Comparison of ENCODE assay signal across 22 mouse cellular contexts in the genomic region with DNA sequence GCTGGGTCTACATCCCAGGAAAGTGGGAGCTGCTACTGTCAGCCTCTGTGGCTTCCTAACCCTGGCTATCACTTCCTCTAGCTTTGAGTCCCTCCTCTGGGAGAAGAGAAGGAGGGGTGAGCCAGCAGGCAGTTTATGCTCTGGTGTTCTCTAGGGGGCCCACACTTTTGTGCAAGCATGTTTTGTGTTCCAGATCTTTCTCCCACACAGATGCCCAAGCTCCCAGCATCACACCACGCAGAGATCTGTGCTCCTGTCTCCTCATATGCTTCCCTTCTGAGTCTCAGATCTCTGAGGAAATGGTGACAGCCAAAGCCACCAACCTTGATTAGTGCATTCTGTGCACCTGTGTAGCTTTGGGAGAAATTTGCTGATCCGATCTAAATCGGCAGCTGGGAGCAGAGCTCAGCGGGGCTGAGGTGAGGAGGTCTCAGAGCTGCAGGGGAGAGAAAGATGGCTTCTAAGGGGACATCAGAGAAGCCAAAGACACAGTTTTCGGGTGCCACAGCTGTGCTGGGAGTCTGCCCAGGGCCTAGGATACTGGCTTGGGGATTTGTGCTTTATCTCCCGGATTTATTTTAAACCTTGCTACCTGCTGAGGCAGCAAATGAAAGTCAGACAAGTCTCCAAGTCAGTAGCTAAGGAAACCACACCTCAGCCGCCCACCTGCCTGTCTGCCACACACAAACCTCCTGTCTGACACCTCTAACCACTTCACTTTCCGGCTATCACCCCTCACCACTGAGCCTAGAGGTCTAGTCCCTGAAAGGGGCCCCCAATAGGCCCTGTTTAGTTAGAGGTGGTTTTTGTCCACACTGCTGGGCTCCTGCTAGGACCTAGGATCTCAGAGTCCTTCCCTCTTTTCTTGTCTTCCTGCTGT.
DNase-seq lines count a peak whose midpoint lies in the region; ATAC-seq lines count a peak whose summit lies in the region.
"Had no signal": no experiment of that assay in that cellular context is flagged by ENCODE, and none has a peak within 500 bp of the region (broad histone marks: within the 10 kb centered on the region; RNA-seq: fewer than 3 reads in every experiment).

No protein-coding gene starts in this region.

- H3K4me3 ChIP-seq in midbrain, embryonic 10.5 days = no peak overlapping the region
- H3K4me3 ChIP-seq in midbrain, embryonic 16.5 days (ENCODE audit: low read depth, low read length) = no peak overlapping the region
- H3K4me3 ChIP-seq: embryonic facial prominence, embryonic 13.5 days; lung, embryonic 15.5 days; midbrain, embryonic 12.5 days; neural tube, embryonic 15.5 days had no signal

- peaks cover 5% of the 10 kb centered on the region; the same call in 1 of the 2 replicates for H3K9me3 ChIP-seq in midbrain, embryonic 10.5 days (replicated peaks)
- peaks cover 7% of the 10 kb centered on the region; the same call in 1 of the 2 replicates for H3K9me3 ChIP-seq in midbrain, embryonic 16.5 days (replicated peaks; ENCODE audit: control insufficient read depth, low read length, poor library complexity, severe bottlenecking)
- H3K9me3 ChIP-seq: lung, embryonic 15.5 days; neural tube, embryonic 15.5 days had no signal

- H3K4me1 ChIP-seq in midbrain, embryonic 10.5 days = peaks cover 14% of the 10 kb centered on the region
- H3K4me1 ChIP-seq in midbrain, embryonic 16.5 days (ENCODE audit: control insufficient read depth, insufficient read depth, low read length) = no peaks in the 10 kb centered on the region
- H3K4me1 ChIP-seq: embryonic facial prominence, embryonic 13.5 days; lung, embryonic 15.5 days had no signal

- H3K27me3 ChIP-seq in midbrain, embryonic 10.5 days (ENCODE audit: low read depth, poor library complexity, severe bottlenecking) = no peaks in the 10 kb centered on the region; the same call in 1 of the 2 replicates
- no peaks in the 10 kb centered on the region for H3K27me3 ChIP-seq in midbrain, embryonic 16.5 days (ENCODE audit: control insufficient read depth, insufficient read depth, low read depth, low read length)
- H3K27me3 ChIP-seq: CH12.LX; lung, embryonic 15.5 days; neural tube, embryonic 15.5 days had no signal

- 64% methylated on average over 8 of the region's 8 CpGs for WGBS in midbrain, embryonic 10.5 days
- 54% methylated on average over 8 of the region's 8 CpGs for WGBS in midbrain, embryonic 16.5 days

- no peak overlapping the region for H3K4me2 ChIP-seq in midbrain, embryonic 16.5 days (ENCODE audit: low read length)
- H3K4me2 ChIP-seq: embryonic facial prominence, embryonic 13.5 days; lung, embryonic 15.5 days; midbrain, embryonic 12.5 days; neural tube, embryonic 15.5 days had no signal

- DNase-seq in midbrain, embryonic 10.5 days (ENCODE audit: low spot score) = no peak
- DNase-seq in brain, adult 2 months (ENCODE audit: low read depth, low spot score) = peak; percentile 72
- DNase-seq in telencephalon, adult 2 months (ENCODE audit: low read depth, low spot score) = peak; percentile 38
- peak; percentile 57 to 67 for DNase-seq in thymus, postnatal 36 days
- no peak for DNase-seq in adrenal gland, postnatal 14 days
- no peak for DNase-seq in spleen, adult 12 weeks (ENCODE audit: low spot score)
- DNase-seq: adrenal gland, adult 2 months; cerebellum, postnatal 10 days; gastrocnemius, postnatal 25 days; kidney, adult 8-10 months; kidney, postnatal 25 days; right cerebral cortex, postnatal 25 days had no signal

- 0 out of 2 replicates have a peak overlapping the region, but pooled peaks have one; percentile 3 for H3K27ac ChIP-seq in midbrain, embryonic 10.5 days (replicated peaks)
- H3K27ac ChIP-seq in midbrain, embryonic 16.5 days (ENCODE audit: low read length) = no peak overlapping the region
- H3K27ac ChIP-seq: embryonic facial prominence, embryonic 13.5 days; liver, embryonic 14.5 days; lung, embryonic 15.5 days; macrophage; neural tube, embryonic 15.5 days; stomach, postnatal 0 days had no signal

- ATAC-seq in midbrain, embryonic 16.5 days = no peak
- ATAC-seq: forebrain, embryonic 14.5 days had no signal

- no peak overlapping the region for H3K9ac ChIP-seq in midbrain, embryonic 16.5 days (ENCODE audit: low read depth, low read length)
- H3K9ac ChIP-seq: embryonic facial prominence, embryonic 13.5 days; liver, embryonic 14.5 days; lung, embryonic 15.5 days; midbrain, embryonic 12.5 days; neural tube, embryonic 15.5 days had no signal

- no peaks in the 10 kb centered on the region for H3K36me3 ChIP-seq in midbrain, embryonic 10.5 days
- no peaks in the 10 kb centered on the region for H3K36me3 ChIP-seq in midbrain, embryonic 16.5 days (ENCODE audit: control insufficient read depth, insufficient read depth, low read length)
- H3K36me3 ChIP-seq: embryonic facial prominence, embryonic 13.5 days; lung, embryonic 15.5 days; midbrain, embryonic 12.5 days; neural tube, embryonic 15.5 days had no signal

Comparison
In these comparisons a context has a peak if more than half of its experiments do, and no peak if none do; other contexts are left out.
1. DNase-seq: peak in brain, adult 2 months (single experiment), telencephalon, adult 2 months (single experiment) and thymus, postnatal 36 days (2 of 2); none in midbrain, embryonic 10.5 days (single experiment), adrenal gland, postnatal 14 days (single experiment) and spleen, adult 12 weeks (single experiment).